Mouse (Mus musculus) midbrain, embryonic 14.5 days (tissue): ENCODE measurements around the gene Brdt. TPM values are rescaled to one million over a fixed set of nuclear protein-coding genes. Genes with fewer than 3 reads are reported as not detected.

Experiments used
- ATAC-seq: fragments of 200-750 bp; cut with Nextera tagmentation; 2 replicates; pipeline ENCODE4 v1.8.0; 2017; ENCODE audit warnings: moderate number of reproducible peaks, moderate library complexity; ENCODE audit not compliant: low FRiP score, low TSS enrichment
- DNase-seq: peaks from one replicate; pipeline ENCODE4 v3.0.0-alpha.2; 2015
- H3K27ac ChIP-seq: fragments of 300-500 bp; sonication (generic); replicated peaks from 2 replicates; pipeline ENCODE4 v1.5.1; 2014; ENCODE audit warnings: mild to moderate bottlenecking, low read depth, low read length, moderate library complexity
- H3K27me3 ChIP-seq: fragments of 300-500 bp; sonication (generic); 2 replicates; pipeline ENCODE4 v1.6.1; 2014; ENCODE audit warnings: low read length, control low read depth, mixed read lengths; ENCODE audit not compliant: control insufficient read depth, insufficient read depth
- H3K36me3 ChIP-seq: fragments of 300-500 bp; sonication (generic); 2 replicates; pipeline ENCODE4 v1.6.1; 2014; ENCODE audit warnings: low read length, control low read depth; ENCODE audit not compliant: control insufficient read depth, insufficient read depth
- H3K4me1 ChIP-seq: fragments of 300-500 bp; sonication (generic); 2 replicates; pipeline ENCODE4 v1.6.1; 2014; ENCODE audit warnings: mild to moderate bottlenecking, antibody characterized with exemption, low read length, control low read depth; ENCODE audit not compliant: control insufficient read depth, insufficient read depth
- H3K4me2 ChIP-seq: fragments of 300-500 bp; sonication (generic); 2 replicates; pipeline ENCODE4 v1.6.1; 2014; ENCODE audit warnings: mild to moderate bottlenecking, low read length, moderate library complexity
- H3K4me3 ChIP-seq: fragments of 300-500 bp; sonication (generic); replicated peaks from 2 replicates; pipeline ENCODE4 v1.5.1; 2014; ENCODE audit warnings: low read depth, low read length
- H3K9ac ChIP-seq: fragments of 300-500 bp; sonication (generic); replicated peaks from 2 replicates; pipeline ENCODE4 v1.6.1; 2014; ENCODE audit warnings: mild to moderate bottlenecking, low read length, moderate library complexity
- H3K9me3 ChIP-seq: fragments of 300-500 bp; sonication (generic); 2 replicates; pipeline ENCODE4 v1.6.1; 2016; ENCODE audit warnings: low read length, control low read depth, mixed read lengths; ENCODE audit not compliant: control insufficient read depth
- WGBS: fragments of 180-500 bp; shearing (Covaris S2); extraction: QIAGEN DNeasy Blood & Tissue Kit; methylation state at CpG from one replicate; pipeline ENCODE4 v1.1.7; 2014; 5-methylcytosine and 5-hydroxymethylcytosine counted together
- polyA plus RNA-seq: library from polyadenylated mRNA; unstranded; fragments of >200 nt; fragmentation: Nextera tagmentation; extraction: Ambion mirVana; gene quantifications from 2 replicates; pipeline ENCODE4 v1.2.1, GENCODE M21; 2014

Brdt gene
- polyA plus RNA-seq, 1 experiment from 2014 or later, result 2.8 TPM

DNA sequence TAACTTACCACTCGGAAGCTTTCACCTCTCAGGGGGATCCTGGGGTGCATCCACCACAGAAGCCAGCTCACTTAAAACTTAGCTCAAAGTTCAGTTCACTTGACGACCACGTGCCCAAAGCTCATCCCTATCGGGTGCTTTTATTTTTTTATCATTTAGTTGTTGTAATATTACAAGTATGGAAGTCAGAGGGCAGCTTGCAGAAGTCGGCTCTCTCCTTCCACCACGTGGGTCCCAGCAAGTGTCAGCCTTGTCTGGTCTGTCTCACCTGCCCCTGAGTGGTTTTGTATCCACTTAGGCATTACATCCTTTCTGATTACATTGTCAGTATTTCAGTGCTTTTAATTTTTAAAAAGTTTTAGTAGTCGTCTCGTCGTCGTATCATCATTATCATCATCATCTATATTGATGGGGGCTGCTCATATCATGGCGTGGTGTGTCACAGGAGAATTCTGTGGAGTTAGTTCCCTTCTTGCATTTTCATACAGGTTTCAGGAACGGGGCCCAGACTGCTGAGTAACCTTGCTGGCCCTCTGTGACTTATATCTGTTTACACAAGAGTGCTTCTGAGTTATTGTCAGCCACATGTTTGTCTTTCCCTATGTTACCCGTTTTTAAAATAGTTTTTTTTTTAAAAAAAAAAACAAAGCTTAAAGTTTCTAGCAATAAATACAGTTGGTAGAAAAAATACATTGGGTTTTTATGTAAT, 26.7 kb upstream of the Brdt start:
- no peaks in the 10 kb centered on the region for H3K4me1 ChIP-seq
- H3K36me3 ChIP-seq, result no peaks in the 10 kb centered on the region
- no peak overlapping the region for H3K4me3 ChIP-seq
- H3K4me2 ChIP-seq, result no peak overlapping the region
- no peaks in the 10 kb centered on the region for H3K27me3 ChIP-seq
- no peak overlapping the region for H3K9ac ChIP-seq
- no peak overlapping the region for H3K27ac ChIP-seq
- 84% methylated on average over 13 of the region's 13 CpGs for WGBS
- DNase-seq (no peak), ATAC-seq (no peak)
- no peaks in the 10 kb centered on the region for H3K9me3 ChIP-seq

DNA sequence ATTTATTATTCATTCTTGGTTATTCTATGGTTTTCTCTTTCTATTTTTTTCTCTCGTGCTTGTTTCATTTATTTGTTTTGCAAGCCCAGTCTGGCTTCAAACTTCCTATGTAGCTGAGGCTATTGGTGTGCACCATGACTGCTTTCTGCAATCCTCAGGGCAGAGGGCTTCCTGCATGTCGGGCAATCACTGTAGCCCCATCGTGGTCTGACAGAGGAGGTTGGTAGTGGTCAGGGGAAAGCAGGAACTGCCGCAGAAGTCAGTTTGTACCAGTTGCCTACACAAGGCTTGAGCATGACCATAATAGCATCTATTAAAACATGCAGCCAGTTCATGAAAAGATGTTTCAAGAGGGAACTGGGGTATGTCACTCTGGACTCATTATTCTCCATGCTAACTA, 23.5 kb upstream of the Brdt start:
- 87% methylated on average over 4 of the region's 4 CpGs for WGBS

GRCm38 (mm10) chr5:107317141-107317540, 13.8 kb upstream of the Brdt start:
- H3K4me3 ChIP-seq, result no peak overlapping the region

More for the DNA sequence above, 23.5 kb upstream of the Brdt start:
- DNase-seq (no peak), ATAC-seq (no peak)
- Histone ChIP-seq H3K36me3 (no peaks in the 10 kb centered on the region), H3K27me3 (no peaks in the 10 kb centered on the region), H3K4me1 (no peaks in the 10 kb centered on the region), H3K4me3 (no peak overlapping the region), H3K27ac (no peak overlapping the region), H3K4me2 (no peak overlapping the region), H3K9me3 (no peaks in the 10 kb centered on the region), H3K9ac (no peak overlapping the region)

DNA sequence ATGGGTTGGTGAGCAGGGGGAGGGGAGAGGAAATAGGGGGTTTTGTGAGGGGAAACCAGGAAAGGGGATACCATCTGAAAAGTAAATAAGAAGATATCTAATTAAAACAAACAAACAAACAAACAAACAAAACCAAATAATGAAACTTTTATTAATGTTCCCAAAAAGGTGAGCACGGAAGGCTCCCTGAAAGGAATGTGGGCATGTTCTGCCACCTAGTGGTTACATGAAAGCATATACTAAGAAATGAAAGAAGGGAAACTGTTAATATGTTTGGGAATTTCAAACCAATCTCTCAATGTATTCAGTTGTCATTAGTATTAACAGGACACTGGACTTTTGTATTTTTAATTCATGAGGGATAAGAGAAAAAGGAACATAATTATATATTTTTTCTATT, 10.3 kb upstream of the Brdt start:
- Histone ChIP-seq H3K9ac (no peak overlapping the region), H3K4me2 (no peak overlapping the region), H3K27ac (no peak overlapping the region), H3K36me3 (no peaks in the 10 kb centered on the region), H3K9me3 (no peaks in the 10 kb centered on the region), H3K4me3 (no peak overlapping the region), H3K4me1 (no peaks in the 10 kb centered on the region), H3K27me3 (no peaks in the 10 kb centered on the region)
- no peak for ATAC-seq
- peak; percentile 83 for DNase-seq
- WGBS, result 7% methylated on average over 1 of the region's 1 CpGs

More at GRCm38 (mm10) chr5:107317141-107317540, 13.8 kb upstream of the Brdt start:
- Histone ChIP-seq H3K4me2 (no peak overlapping the region), H3K27ac (no peak overlapping the region), H3K36me3 (no peaks in the 10 kb centered on the region), H3K27me3 (no peaks in the 10 kb centered on the region), H3K9me3 (no peaks in the 10 kb centered on the region), H3K9ac (no peak overlapping the region), H3K4me1 (no peaks in the 10 kb centered on the region)
- ATAC-seq (no peak), DNase-seq (no peak)
- WGBS, result 93% methylated on average over 7 of the region's 7 CpGs

DNA sequence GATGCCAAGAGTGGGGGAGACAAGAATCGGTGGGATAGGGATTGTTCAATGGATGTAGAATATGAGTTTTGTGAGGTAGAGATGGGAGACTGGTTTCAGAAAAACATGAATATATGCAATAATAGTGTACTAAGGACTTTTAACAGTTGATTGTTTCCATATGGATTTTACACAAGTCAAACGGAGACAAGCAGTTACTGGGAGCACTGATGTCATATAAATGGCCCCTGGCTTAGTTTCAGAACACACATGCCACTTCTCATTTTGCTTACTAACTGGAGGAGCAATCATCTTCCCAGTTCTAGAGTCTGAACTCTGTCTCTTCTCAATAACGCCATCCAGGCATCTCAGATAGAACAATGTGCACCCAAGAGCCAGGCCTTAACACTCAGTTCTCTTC, 9.4 kb downstream of the Brdt start:
- Histone ChIP-seq H3K27ac (no peak overlapping the region), H3K9me3 (no peaks in the 10 kb centered on the region), H3K27me3 (no peaks in the 10 kb centered on the region), H3K4me3 (no peak overlapping the region), H3K4me2 (no peak overlapping the region), H3K4me1 (no peaks in the 10 kb centered on the region), H3K9ac (no peak overlapping the region), H3K36me3 (no peaks in the 10 kb centered on the region)
- DNase-seq, result no peak
- 86% methylated on average over 3 of the region's 3 CpGs for WGBS
- ATAC-seq, result no peak

- no peak for ATAC-seq
- Histone ChIP-seq H3K4me1 (no peaks in the 10 kb centered on the region), H3K9me3 (no peaks in the 10 kb centered on the region), H3K27me3 (no peaks in the 10 kb centered on the region), H3K9ac (no peak overlapping the region), H3K4me2 (no peak overlapping the region), H3K27ac (no peak overlapping the region), H3K36me3 (no peaks in the 10 kb centered on the region), H3K4me3 (no peak overlapping the region)
- 90% methylated on average over 6 of the region's 6 CpGs for WGBS
- DNase-seq, result no peak
Measured at GRCm38 (mm10) chr5:107342891-107343290, 11.9 kb downstream of the Brdt start.

- Histone ChIP-seq H3K9me3 (no peaks in the 10 kb centered on the region), H3K27me3 (no peaks in the 10 kb centered on the region), H3K27ac (no peak overlapping the region), H3K9ac (no peak overlapping the region), H3K4me1 (no peaks in the 10 kb centered on the region), H3K4me3 (no peak overlapping the region), H3K36me3 (no peaks in the 10 kb centered on the region), H3K4me2 (no peak overlapping the region)
- ATAC-seq (no peak), DNase-seq (peak; percentile 4)
- 44% methylated on average over 1 of the region's 1 CpGs for WGBS
Measured at GRCm38 (mm10) chr5:107346214-107346613, 15.3 kb downstream of the Brdt start.

GRCm38 (mm10) chr5:107352566-107352965, 21.6 kb downstream of the Brdt start:
- Histone ChIP-seq H3K4me2 (no peak overlapping the region), H3K27me3 (no peaks in the 10 kb centered on the region), H3K36me3 (no peaks in the 10 kb centered on the region), H3K4me1 (no peaks in the 10 kb centered on the region), H3K4me3 (no peak overlapping the region), H3K9me3 (no peaks in the 10 kb centered on the region), H3K27ac (no peak overlapping the region), H3K9ac (no peak overlapping the region)
- ATAC-seq, result no peak
- DNase-seq, result no peak
- 87% methylated on average over 1 of the region's 1 CpGs for WGBS

DNA sequence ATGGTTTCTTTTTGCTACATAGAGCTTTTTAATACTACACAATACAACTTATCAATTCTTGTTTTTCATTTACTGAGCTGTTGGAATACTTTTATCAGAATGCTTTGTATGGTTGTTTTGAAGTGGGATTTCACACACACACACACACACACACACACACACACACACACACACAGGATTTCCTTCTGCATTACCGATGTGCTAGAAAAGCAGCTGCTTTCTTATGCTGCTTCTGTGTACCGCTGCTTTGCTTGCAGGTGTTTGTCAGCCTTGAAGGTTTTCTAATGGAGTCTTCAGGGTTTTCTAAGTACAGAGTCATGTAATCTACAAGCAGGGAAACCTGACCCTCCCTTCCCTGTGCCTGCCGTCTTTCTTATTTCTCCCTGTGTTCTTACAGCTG, 23.0 kb downstream of the Brdt start:
- Histone ChIP-seq H3K4me3 (no peak overlapping the region), H3K27ac (no peak overlapping the region), H3K36me3 (no peaks in the 10 kb centered on the region), H3K4me1 (no peaks in the 10 kb centered on the region), H3K9ac (no peak overlapping the region), H3K27me3 (no peaks in the 10 kb centered on the region), H3K4me2 (no peak overlapping the region), H3K9me3 (no peaks in the 10 kb centered on the region)
- DNase-seq (no peak), ATAC-seq (no peak)
- 66% methylated on average over 3 of the region's 3 CpGs for WGBS
